Mouse (Mus musculus) E14TG2a.4 (cell line): ENCODE measurements at regions not wholly inside any gene's neighbourhood (a gene's known extent, or its start where the extent isn't known, plus 50 kb on each side); places are given as distances from the start of the nearest gene placed in this dataset.

ENCODE experiments used
- H3K27me3 ChIP-seq: 2 replicates; pipeline ENCODE4 v1.6.1; 2014; ENCODE audit warnings: low read length, control low read depth; ENCODE audit not compliant: insufficient read depth
- H3K36me3 ChIP-seq: 2 replicates; pipeline ENCODE4 v1.6.1; 2014; ENCODE audit warnings: low read length, control low read depth; ENCODE audit not compliant: insufficient read depth
- H3K4me1 ChIP-seq: replicated peaks from 2 replicates; pipeline ENCODE4 v1.6.1; 2014; ENCODE audit warnings: low read depth, low read length, control low read depth
- H3K4me3 ChIP-seq: replicated peaks from 2 replicates; pipeline ENCODE4 v1.5.1; 2014; ENCODE audit warnings: mild to moderate bottlenecking, low read length
- H3K9me3 ChIP-seq: 2 replicates; pipeline ENCODE4 v1.6.1; 2014; ENCODE audit warnings: low read length, control low read depth
- CTCF ChIP-seq: conservative IDR thresholded peaks from 2 replicates; pipeline ENCODE4 v1.5.1; 2014; ENCODE audit warnings: low read length
- NANOG ChIP-seq: IDR thresholded peaks from 2 replicates; pipeline ENCODE4 v1.6.1; 2014; ENCODE audit warnings: borderline replicate concordance, low read length, mixed read lengths
- POU5F1 ChIP-seq: IDR thresholded peaks from 2 replicates; pipeline ENCODE4 v1.6.1; 2014; ENCODE audit warnings: low read length, borderline replicate concordance

DNA sequence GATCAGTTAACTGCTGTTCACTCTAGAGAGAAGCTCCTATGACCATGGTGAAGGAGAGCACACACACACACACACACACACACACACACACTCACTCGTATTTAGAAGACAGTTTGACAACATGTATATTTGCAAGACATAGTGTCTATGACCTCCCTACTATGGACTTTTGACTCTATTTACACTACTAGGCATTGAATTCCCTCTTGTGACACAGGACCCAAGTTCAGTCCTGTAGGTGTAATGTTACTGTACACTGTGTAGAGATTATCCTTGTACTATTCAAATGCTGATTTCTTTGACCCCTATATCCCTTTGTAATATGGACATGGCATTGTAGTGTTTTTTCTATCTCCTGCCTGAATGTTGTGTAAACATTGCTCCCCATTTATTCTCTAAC lies 76.2 kb upstream of the Adcy1 start:
- H3K4me1 ChIP-seq: no peaks in the 10 kb centered on the region
- H3K36me3 ChIP-seq: no peaks in the 10 kb centered on the region
- no peak for TF ChIP-seq POU5F1
- no peak for TF ChIP-seq CTCF
- no peak for TF ChIP-seq NANOG
- no peak overlapping the region for H3K4me3 ChIP-seq
- peaks cover 4% of the 10 kb centered on the region; the same call in 1 of the 2 replicates for H3K27me3 ChIP-seq
- H3K9me3 ChIP-seq: no peaks in the 10 kb centered on the region

DNA sequence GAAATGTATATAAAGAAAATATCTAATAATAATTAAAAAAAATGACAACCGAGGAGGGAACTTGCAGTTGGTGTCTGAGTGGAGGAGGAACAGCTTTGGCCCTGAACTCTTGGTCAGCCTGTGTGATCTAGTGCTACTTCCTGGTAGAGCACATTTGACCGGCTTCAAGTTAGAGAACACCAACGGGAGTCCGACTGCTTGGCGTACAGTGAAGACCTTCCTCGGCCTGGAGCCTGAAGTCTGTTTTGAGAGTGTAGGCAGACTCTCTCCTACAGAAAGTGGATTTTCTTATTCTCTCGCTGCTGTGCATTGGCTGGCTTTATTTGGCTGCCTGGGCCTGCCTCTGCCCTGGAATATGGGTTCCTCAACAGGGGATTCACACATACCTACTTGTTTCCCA lies 81.2 kb upstream of the Adcy1 start:
- Histone ChIP-seq H3K4me3 (no peak overlapping the region), H3K4me1 (no peaks in the 10 kb centered on the region), H3K9me3 (peaks cover 14% of the 10 kb centered on the region), H3K27me3 (no peaks in the 10 kb centered on the region), H3K36me3 (no peaks in the 10 kb centered on the region)
- TF ChIP-seq POU5F1: no peak
- TF ChIP-seq NANOG: no peak
- TF ChIP-seq CTCF: no peak

- H3K36me3 ChIP-seq: no peaks in the 10 kb centered on the region
- peaks cover 14% of the 10 kb centered on the region for H3K9me3 ChIP-seq
- H3K4me1 ChIP-seq: no peaks in the 10 kb centered on the region
- H3K4me3 ChIP-seq: no peak overlapping the region
- H3K27me3 ChIP-seq: no peaks in the 10 kb centered on the region
- TF ChIP-seq NANOG: no peak
- no peak for TF ChIP-seq CTCF
- no peak for TF ChIP-seq POU5F1
Measured at GRCm38 (mm10) chr11:6979656-6980055, 83.6 kb upstream of the Adcy1 start.

DNA sequence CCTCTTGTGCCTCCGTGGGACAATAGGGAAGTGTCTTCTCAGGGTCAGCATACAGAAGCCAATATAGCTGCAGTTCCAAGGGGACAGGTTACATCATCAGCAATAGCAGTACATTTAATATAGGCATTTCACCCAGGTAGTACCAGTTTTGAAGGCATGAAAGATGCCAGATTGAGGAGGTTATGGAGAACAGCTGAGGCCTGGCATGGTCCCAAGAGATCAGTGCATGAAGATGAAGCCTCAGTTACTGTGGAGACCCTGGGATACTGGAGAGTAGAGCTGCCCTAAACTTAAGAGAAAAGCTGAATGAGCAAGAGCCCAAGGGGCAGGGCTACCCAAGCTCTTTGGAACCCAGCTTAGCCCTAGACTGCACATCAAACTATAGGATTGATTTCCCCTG lies 94.1 kb upstream of the Adcy1 start:
- Histone ChIP-seq H3K4me1 (no peaks in the 10 kb centered on the region), H3K9me3 (peaks cover 23% of the 10 kb centered on the region), H3K36me3 (no peaks in the 10 kb centered on the region), H3K4me3 (no peak overlapping the region), H3K27me3 (no peaks in the 10 kb centered on the region)
- TF ChIP-seq NANOG: no peak
- no peak for TF ChIP-seq CTCF
- no peak for TF ChIP-seq POU5F1

DNA sequence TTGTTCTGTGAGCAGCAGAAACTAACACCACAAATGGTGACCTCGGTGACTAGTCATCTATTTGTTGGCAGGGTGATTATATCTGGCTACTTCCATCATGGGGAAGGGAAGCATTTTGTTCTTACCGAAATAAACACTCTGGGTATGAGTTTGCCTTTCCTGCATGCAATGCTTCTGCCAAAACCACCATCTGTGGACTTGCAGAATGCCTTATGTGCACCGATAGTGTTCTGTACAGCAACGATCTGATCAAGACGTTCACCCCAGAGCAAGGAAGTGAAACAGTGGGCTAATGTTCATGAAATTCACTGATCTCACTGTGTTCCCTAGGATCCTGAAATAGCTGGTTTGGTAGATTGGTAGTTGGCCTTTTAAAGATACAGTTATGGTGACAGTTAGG lies 96.3 kb upstream of the Adcy1 start:
- no peak overlapping the region for H3K4me3 ChIP-seq
- H3K9me3 ChIP-seq: peaks cover 21% of the 10 kb centered on the region
- TF ChIP-seq NANOG: no peak
- no peak for TF ChIP-seq CTCF
- no peak for TF ChIP-seq POU5F1
- H3K36me3 ChIP-seq: no peaks in the 10 kb centered on the region
- no peaks in the 10 kb centered on the region for H3K27me3 ChIP-seq
- no peaks in the 10 kb centered on the region for H3K4me1 ChIP-seq

GRCm38 (mm10) chr11:6964524-6964923 lies 98.8 kb upstream of the Adcy1 start:
- no peak overlapping the region for H3K4me3 ChIP-seq
- H3K9me3 ChIP-seq: peaks cover 24% of the 10 kb centered on the region
- H3K4me1 ChIP-seq: no peaks in the 10 kb centered on the region
- TF ChIP-seq NANOG (no peak), CTCF (no peak), POU5F1 (no peak)
- H3K27me3 ChIP-seq: no peaks in the 10 kb centered on the region
- H3K36me3 ChIP-seq: no peaks in the 10 kb centered on the region

DNA sequence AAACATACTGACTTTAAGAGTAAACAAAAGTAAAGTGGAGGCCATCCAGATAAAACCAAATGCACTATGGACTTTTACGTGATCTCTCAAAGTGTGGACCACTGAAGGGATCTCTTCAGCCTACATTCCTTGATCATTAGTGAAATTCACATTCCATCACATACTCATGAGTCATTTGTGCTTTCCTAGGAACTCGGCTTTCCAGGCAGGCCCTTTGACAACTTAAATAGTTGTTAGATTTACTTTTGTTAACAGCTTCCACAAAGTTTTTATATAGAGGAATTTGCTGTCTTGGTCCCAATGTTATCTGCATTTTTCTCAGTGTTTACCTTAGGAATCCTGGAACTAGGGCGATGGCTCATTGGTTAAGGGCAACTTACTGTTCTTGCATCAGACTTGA lies 99.7 kb upstream of the Adcy1 start:
- no peak overlapping the region for H3K4me3 ChIP-seq
- H3K36me3 ChIP-seq: no peaks in the 10 kb centered on the region
- H3K27me3 ChIP-seq: no peaks in the 10 kb centered on the region
- no peak for TF ChIP-seq POU5F1
- TF ChIP-seq CTCF: no peak
- no peak for TF ChIP-seq NANOG
- H3K9me3 ChIP-seq: peaks cover 25% of the 10 kb centered on the region
- no peaks in the 10 kb centered on the region for H3K4me1 ChIP-seq

GRCm38 (mm10) chr11:6962786-6963575 lies 100.3 kb upstream of the Adcy1 start:
- TF ChIP-seq POU5F1 (no peak), NANOG (no peak), CTCF (no peak)
- H3K4me3 ChIP-seq: no peak overlapping the region
- H3K4me1 ChIP-seq: no peaks in the 10 kb centered on the region
- peaks cover 25% of the 10 kb centered on the region for H3K9me3 ChIP-seq
- H3K27me3 ChIP-seq: no peaks in the 10 kb centered on the region
- no peaks in the 10 kb centered on the region for H3K36me3 ChIP-seq

GRCm38 (mm10) chr11:6962322-6962721 lies 101.0 kb upstream of the Adcy1 start:
- Histone ChIP-seq H3K36me3 (no peaks in the 10 kb centered on the region), H3K9me3 (peaks cover 25% of the 10 kb centered on the region), H3K4me1 (no peaks in the 10 kb centered on the region), H3K27me3 (no peaks in the 10 kb centered on the region), H3K4me3 (no peak overlapping the region)
- no peak for TF ChIP-seq NANOG
- no peak for TF ChIP-seq CTCF
- no peak for TF ChIP-seq POU5F1
